Mouse (Mus musculus): ENCODE measurements at regions not wholly inside any gene's neighbourhood (a gene's known extent, or its start where the extent isn't known, plus 50 kb on each side); places are given as distances from the start of the nearest gene placed in this dataset.

- TF ChIP-seq CTCF (IDR thresholded peaks at IDR 0.05; ENCODE audit: low read depth) = no peak
- no peak for TF ChIP-seq EP300 (IDR thresholded peaks at IDR 0.05; ENCODE audit: low read depth)
Measured at GRCm38 (mm10) chr4:47692654-47693053, 218.2 kb downstream of the Sec61b start.
